Mouse (Mus musculus): ENCODE results near the gene Uhrf1bp1l.

Uhrf1bp1l gene

DNA sequence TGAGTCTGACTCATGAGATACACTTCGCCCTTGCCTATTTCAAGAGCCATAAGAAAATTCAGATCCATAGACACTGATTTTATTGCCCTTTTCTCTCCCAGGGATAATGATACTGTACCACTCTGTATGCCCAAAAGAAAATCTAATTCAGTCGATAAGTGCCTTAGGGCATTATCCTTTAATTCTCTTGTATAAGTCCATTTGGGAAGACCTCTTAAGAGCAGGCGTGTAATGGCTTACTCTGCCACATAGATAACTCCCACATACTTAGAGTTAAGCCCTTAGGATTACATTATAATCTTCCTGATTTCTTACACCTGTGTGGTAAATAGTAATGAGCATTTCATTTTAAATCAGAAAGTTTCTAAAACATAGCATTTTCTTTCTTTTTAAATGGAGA, 1.8 kb downstream of the Uhrf1bp1l start:
- no peak for DNase-seq (ENCODE audit: low spot score)

DNA sequence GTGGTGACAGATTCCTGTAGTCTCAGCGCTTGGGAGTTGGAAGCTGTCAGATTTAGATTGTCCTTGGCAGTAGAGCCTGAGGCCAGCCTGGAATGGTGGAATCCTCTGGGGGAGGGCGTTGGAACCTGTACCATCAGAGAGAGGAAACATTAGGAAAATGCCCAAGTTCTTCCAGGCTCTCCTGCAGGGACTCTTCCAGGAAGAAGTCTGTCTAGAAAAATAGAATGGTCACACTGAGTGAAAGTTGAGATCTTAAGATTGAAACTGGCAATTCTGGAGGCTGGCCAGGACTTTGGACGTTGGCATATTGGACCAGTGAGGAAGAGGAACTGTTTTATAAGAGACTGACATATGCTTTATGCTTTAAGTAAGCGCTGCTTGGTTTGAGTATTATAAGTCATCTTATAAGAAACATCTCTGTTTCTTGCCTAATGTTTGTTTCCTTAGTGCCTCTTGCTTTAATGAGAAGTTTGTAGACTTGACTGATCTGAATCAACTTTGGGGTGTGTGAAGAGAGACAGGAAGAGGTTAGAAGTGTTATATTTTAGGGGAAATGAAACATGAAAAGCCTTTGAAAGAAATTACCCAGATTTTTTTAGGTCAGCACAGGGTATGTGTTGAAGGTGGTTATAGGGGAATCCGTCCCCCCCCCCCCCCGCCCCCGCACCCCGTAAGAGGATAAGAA, 2.6 kb downstream of the Uhrf1bp1l start:
- no peak for DNase-seq (ENCODE audit: low spot score)

DNA sequence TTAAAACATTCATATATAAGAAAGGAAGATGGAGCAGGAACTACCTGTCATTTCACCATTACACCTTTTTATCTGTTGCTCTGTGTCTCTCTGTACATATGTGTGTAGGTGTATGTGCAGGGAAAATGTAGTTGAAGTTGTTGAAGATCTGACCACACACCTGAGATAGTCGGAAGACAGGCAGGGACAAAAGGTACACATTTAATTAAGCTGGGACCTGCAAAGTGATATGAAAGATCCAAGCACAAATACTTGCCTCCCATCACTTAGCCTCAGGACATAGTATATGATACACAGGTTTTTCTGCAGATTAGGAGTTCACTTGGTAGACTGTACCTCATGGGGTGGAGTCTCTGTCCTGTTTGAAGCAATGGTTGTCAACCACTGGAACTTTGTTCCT, 3.1 kb downstream of the Uhrf1bp1l start:
- no peak for DNase-seq (ENCODE audit: low spot score)

DNA sequence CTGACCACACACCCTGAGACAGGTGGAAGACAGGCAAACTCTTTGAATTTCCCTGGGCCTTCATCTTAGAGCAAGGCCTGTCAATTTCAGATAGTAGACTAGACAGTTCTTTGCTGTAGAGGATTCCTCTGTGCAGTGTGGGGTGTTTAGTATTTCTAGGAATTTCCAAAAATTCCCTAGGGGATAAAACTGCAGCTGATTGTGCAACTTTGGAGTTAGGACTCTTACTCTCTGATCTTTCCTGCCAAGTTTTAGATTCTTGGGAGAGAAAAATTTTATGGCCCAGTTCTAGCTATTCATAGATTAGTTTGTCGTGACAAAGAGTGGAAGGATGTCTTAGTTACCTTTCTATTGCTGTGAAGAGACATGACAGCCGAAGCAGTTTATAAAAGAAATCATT, 3.8 kb downstream of the Uhrf1bp1l start:
- DNase-seq (ENCODE audit: low spot score): no peak

- DNase-seq (ENCODE audit: low spot score): no peak
Measured at GRCm38 (mm10) chr10:89751069-89751468, 6.3 kb downstream of the Uhrf1bp1l start.

- DNase-seq (ENCODE audit: low spot score): no peak
Measured at GRCm38 (mm10) chr10:89755231-89755630, 10.4 kb downstream of the Uhrf1bp1l start.

DNA sequence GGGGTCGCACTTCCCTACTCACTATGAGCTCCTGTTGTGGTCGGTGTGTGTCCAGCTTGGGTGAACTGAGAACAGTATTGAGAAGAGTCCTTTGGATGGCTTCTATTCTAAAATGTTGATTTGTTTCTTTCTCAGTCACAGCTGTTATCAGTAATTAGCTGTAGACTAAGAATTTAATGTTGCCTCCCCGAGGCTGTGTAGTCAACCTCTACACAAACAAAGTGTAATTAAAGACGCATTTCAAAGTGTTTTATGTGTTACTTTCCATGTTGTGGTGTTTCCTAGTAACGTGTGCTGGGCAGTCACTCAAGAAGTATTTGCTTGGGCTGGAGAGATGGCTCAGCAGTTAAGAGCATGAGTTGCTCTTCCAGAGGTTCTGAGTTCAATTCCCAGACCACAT, 16.0 kb downstream of the Uhrf1bp1l start:
- DNase-seq (ENCODE audit: low spot score): no peak

DNA sequence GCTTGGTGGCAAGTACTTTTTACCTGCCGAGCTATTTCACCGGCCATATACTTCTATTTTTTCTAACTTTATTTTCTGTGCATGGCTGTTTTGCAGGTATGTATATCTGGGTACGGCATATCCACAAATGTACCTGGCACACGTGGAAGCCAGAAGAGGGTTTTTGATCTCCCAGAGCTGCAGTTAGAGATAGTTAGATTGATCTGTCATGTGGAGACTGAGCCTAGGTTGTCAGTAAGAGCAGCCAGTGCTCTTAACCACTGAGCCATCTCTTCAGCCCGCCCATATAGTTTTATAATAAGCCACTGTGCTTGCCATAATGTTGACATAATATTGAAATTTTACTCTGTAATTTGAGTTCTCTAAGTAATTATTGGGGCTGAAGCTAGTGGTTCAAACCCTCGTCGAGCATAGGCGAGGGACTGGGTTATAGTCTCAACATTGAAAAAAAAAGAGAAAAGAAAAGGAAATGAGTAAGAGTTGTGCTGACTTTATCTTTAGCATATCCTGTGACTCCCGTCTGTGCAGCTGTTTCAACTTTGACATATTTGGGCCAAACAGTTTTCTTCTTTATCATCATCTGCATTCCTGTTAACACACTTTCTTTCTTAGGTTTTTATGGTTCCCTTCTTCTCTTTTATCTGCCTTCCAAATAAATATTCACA, 19.8 kb downstream of the Uhrf1bp1l start:
- DNase-seq (ENCODE audit: low spot score): no peak

DNA sequence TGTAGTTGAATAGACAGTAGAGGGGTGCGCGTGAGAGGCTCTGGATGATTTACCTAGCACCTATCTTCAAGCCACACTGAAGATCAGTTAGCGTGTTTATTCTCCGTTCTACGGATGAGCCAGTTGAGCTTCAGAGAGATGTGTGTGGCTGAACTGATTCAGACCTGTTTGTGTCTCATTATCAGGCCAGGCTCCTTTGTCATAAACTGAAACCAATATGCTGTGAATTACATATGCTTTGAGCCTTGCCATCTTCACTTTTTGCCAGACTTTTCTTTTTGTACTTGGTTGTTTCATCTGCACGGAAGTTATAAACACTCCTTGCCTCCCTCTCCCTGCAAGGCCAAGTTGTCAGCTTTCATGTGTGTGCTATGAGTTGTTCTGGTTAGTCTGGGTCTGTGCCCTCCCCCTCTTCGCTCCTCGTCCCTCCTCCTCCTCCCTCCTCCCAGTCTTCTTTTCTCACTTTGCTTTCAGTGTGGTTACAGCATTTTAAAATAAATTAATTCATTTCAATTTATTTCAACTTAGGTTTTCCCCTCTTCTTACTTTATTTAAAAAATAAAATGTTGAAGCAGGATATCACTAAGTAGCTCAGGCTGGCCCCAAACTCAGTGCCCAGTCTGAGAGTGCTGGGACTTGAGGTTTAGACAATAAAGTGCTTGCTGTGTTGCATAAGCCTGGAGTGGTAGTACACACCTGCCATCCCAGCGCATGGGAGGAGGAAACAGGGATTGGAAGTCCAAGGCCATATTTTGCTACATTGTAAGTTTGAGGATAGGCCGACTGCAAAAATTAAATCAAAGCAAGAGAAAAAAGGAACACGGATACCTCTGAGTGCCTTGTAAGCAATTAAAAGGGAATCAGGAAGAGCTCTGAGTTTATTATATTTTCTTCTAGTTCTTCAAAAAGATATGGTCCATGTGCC, 21.3 kb downstream of the Uhrf1bp1l start:
- no peak for DNase-seq (ENCODE audit: low spot score)

DNA sequence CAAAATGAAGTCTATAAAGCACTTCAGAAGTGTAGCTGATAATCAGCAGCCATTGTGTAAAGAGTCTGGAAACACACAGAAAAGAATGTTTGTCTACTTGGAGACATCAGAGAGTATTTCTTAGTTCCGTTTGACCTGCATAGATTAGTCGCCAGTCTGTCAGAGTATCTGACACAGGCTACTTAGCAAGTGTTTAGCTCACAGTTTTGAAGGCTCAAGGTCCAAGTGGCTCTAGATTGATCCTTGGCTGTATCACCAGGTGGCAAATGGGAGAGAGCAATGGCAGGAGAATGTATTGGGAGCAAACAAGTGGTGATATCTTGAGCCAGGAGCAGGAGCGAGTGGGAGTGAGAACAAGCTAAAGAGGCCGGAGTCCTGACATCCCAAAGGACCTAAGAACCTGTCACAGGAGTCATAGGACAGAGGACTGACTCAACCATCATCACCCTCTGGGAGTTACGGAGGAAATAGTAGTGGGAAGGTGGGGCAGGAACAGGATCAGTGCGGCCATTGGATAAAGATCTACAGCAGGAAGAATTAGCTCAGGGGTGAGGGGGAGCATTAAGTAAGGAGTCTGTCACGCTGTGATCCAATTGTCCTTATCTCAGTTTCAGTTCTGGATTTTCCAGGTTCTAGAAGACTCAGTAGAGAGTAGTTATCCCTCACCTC, 23.7 kb downstream of the Uhrf1bp1l start:
- no peak for DNase-seq (ENCODE audit: low spot score)

DNA sequence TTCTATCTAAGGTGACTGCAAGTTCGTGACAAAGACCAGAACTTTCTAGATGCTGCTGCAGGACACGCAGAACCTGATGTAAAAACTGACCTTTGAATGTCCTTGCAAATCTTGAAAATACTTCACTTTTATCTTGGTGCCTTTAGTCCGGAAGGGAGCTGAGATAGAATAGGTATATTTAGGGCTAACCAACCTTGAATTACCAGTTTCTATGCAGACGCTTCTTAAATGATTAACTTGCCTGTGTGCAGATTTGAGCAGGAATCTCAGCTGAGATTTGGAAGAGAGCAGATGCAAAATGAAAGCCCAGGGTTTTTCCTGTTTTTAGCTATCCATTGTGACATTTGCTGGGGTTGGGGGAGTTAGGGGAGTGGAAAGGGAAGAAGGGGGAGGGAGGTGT, 24.3 kb downstream of the Uhrf1bp1l start:
- no peak for DNase-seq (ENCODE audit: low spot score)

- DNase-seq (ENCODE audit: low spot score): no peak
Measured at GRCm38 (mm10) chr10:89771894-89772293, 27.1 kb downstream of the Uhrf1bp1l start.

DNA sequence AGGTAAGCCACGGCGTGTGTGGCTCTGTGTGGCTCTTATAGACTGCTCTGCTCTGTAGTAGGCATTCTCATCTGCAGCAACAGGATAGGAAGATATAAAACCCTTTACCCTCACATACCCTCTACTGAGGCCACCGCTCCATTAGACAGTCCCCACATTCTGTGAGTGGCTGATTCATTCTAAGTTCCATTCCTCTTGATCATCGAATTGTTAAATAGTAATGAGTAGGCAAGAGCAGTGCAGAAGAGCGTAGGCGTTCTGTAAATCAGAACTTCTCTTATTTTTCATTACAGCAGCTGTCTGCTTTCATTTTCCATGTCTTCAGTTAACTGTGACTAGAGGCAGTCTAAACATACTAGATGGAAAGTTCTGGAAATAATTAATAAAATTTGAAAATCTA, 31.2 kb downstream of the Uhrf1bp1l start:
- DNase-seq (ENCODE audit: low spot score): no peak

- DNase-seq (ENCODE audit: low spot score): no peak
Measured at GRCm38 (mm10) chr10:89791870-89792269, 47.1 kb downstream of the Uhrf1bp1l start.

GRCm38 (mm10) chr10:89794121-89794520, 49.3 kb downstream of the Uhrf1bp1l start:
- no peak for DNase-seq (ENCODE audit: low spot score)

GRCm38 (mm10) chr10:89819146-89819545, 74.4 kb downstream of the Uhrf1bp1l start:
- no peak for DNase-seq (ENCODE audit: low spot score)

- no peak for DNase-seq (ENCODE audit: low spot score)
Measured at GRCm38 (mm10) chr10:89823906-89824305, 79.1 kb downstream of the Uhrf1bp1l start.

GRCm38 (mm10) chr10:89826896-89827295, 82.1 kb downstream of the Uhrf1bp1l start:
- no peak for DNase-seq (ENCODE audit: low spot score)

GRCm38 (mm10) chr10:89832334-89832733, 87.5 kb downstream of the Uhrf1bp1l start:
- no peak for DNase-seq (ENCODE audit: low spot score)

- DNase-seq (ENCODE audit: low spot score): peak; percentile 63
Measured at GRCm38 (mm10) chr10:89833166-89833565, 88.4 kb downstream of the Uhrf1bp1l start.

GRCm38 (mm10) chr10:89837476-89837875, 92.7 kb downstream of the Uhrf1bp1l start:
- DNase-seq (ENCODE audit: low spot score): no peak

DNA sequence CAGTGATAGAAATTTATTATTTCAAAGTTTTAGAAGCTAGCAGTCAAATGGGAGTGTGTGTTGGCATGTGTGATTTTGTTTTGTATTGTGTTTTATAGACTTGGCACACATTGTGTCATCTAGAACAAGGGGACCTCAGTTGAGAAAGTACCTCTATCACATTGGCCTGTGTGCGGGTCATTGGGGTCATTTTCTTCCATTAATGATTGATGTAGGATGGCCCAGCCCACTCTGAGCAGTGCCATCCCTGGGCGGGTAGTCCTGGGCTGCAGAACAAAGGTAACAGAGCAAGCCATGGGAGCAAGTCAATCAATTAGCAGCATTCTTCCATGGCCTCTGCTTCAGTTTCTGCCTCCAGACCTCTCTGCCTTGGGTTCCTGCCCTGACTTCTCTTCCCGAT, 94.0 kb downstream of the Uhrf1bp1l start:
- DNase-seq (ENCODE audit: low spot score): no peak
